Mouse (Mus musculus): ENCODE measurements around the gene Baiap2l2. TPM values are rescaled to one million over a fixed set of nuclear protein-coding genes. Genes with fewer than 3 reads are reported as not detected.

The Baiap2l2 gene
- polyA plus RNA-seq (2017; shearing (Covaris generic)): under 1 TPM in 1 of 2 experiments, not detected in 1; 0.66 TPM

DNA sequence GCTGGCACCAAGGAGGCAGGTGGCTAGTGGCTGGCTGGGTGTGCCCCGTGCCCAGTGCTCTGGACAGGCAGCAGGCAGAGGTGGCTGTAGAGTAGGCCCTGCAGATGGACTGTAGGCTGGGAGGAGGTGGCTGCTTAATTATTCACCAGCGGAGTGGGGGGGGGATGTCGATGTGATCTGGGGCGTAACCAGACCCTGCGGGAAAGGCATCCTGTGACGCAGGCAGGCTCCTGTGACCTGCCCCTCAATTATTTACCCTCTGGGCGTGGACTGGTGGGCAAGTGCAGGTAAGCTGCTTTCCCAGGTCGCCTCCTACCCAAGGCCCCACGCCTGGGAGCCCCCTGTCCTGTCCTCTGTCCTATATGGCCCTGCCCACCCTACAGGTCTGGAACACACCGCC lies at the start of gene Baiap2l2:
Gene Baiap2l2, minus strand, starts transcription at position 139 of the 400 bp plus-strand sequence.
- no peak for ATAC-seq

DNA sequence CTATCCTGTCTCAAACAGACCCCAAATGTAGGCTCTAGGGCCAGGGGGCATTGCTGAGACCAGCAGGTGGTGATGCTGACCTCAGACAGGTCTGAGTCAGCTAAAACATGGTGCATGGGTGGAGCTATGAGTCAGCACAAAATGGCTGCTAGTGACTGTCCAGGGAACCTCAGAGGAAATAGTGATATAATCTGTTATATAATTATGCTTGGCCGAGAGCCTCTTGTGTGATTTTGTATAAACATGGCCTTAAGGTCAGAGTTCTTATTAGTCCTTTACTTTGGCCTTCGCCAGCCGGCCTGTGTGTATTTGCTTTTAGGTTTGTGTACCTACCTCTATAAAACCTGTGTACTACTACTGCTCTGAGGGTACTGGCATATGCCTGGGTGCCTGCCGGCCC lies 48.1 kb upstream of the Baiap2l2 start:
- no peak for ATAC-seq

DNA sequence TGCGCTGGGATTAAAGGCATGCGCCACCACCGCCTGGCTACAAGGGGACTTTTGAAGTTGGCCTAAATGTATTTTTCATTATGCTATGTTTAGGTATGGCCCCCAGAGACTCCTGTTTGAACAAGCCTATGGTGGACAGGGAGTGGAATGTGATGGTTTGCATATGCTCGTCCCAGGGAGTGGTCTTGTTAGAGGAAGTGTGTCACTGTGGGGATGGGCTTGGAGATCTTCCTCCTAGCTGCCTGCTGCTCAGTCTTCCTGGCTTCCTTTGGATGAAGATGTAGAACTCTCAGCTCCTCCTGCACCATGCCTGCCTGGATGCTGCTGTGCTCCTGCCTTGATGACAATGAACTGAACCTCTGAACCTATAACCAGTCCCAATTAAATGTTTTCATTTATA lies 45.2 kb upstream of the Baiap2l2 start:
- ATAC-seq: no peak

DNA sequence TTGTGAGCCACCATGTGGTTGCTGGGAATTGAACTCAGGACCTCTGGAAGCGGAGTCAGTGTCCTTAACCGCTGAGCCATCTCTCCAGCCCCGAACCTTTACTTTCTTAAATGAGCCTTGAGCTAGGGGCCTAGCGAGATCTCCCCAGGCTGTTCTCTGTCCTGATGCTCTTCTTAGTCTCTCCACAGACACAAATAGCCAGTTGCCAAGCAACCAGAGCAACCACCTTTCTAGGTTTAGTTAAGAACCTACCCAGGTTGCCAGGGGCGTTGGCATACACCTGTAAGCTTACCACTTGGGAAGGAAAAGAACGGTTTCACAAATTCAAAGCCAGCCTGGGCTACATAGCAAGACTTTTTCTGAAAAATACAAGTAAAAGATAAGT lies 44.6 kb upstream of the Baiap2l2 start:
- ATAC-seq: no peak

DNA sequence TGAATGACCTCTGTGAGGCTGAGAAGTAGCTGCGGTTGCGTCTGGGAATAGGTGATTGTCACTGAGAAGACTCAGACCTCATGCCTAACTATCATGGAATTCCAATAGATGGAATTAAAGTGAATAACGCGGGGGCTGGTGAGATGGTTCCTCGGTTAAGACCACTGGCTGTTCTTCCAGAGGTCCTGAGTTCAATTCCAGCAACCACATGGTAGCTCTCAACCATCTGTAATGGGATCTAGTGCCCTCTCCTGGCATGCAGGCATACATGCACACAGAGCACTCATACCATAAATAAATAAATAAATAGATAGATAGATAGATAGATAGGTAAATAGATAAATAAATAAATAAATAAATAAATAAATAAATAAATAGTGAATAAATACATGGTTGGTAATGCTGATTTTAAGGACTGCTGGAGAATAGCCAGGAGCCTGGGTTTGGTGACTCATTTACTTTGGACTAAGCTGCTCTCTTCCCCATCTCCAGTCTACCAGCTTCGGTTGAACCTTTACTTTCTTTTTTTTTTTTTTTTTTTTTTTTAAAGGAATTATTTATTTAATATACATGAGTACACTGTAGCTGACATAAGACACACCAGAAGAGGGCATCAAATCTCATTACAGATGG lies 44.1 kb upstream of the Baiap2l2 start:
- ATAC-seq: no peak

DNA sequence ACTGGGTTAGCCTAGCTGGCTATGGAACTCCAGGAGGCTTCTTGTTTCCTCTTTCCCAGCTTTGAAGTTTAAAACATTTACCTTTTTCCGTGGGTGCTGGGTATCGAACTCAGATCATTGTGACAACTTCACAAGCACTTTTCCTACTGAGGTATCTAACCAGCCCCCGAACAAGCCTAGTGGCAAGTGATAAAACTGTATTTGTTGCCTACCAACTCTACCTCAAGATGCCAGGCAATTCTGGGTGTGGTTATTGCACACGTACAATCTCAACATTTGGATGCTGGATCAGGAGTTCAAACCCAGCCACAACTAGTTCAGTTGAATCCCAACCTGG lies 43.6 kb upstream of the Baiap2l2 start:
- no peak for ATAC-seq

DNA sequence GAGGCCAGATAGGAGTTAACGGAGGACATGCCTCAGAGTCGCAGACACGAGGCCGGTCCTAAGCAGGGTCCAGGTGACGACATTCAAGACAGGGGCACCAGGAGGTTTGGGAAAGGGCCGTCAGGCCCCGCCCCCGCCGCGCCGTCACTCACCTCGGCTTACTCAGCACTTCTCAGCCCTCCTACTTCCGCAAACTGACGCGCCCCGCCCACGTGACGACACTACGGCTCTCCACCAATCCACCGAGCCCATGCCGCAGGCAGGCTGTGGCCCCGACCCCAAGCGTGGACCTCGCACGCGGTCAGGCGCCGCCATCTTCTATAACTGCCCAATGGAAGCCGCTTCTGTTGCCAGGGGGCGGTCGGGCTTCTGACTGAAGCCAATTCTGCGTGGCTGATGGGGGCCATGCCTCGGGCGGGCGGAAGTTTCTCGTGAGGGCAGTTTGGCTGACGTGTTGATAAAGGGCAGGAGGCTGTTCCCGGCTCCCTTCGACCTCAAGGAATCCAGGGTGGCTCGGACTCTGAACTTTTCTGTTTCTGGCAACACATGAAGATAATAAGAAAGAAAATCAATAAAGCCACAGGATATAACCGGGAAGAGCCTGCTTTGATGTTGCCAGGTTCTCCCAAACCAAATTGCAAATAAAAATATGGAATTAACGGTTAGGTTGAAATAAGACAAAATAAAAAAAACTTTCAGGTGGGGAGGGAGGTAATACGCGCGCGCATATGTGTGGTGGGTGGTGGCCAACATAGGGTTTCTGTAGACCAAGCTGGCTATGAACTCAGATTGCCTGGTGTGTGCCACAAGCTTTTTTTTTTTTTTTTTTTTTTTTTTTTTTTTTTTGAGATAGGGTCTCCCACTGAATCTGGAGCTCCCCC lies 43.0 kb upstream of the Baiap2l2 start, which contains the start of gene Pla2g6:
Gene Pla2g6, minus strand, starts transcription at position 333 of the 881 bp plus-strand sequence.
- ATAC-seq: peak; percentile 80

DNA sequence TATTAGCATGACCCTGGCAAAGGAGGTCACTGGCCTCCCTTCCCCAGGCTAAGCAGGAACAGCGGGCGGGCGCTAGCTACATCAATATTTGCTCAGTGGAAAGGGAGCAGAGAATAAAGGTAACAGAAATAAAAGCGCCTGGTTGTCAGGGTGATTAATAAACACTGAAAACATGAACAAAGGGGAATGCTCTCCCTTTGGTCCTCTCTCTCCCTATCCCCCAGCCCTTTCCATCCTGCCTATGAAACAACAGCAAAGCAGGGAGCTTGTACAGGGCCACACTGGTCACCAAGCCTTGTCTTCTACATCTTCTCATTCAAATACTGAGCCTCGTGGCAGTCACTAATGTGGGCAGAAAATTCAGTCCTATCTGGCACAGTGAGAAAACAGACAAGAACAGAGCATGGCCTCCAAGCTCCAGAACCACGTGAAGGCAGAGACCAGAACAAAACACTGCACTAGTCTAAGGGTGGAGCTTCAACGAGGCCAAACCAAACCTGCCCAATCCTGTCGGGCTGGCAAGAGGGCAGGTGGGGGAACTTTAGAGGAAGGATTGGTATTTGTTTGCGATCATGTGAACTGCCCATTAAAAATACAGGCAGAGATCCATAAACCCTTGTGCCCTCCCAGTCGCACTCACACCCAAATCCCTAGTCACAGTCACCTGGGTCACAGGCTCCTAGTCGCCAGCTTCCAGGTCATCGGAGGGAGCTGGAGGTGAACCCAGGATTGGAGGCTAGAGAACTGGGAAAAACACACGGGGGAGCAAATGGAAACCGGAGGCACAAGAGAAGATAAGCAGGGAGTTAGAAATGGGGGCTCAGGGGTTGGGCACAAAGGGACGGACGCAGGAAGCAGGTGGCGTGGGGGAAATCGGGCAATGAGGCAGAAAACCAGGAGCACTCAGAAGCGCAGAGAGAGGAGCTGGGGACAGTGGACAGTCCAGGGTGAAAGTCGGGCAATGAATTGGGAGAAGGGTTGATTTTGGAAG lies 41.9 kb upstream of the Baiap2l2 start:
- no peak for ATAC-seq

DNA sequence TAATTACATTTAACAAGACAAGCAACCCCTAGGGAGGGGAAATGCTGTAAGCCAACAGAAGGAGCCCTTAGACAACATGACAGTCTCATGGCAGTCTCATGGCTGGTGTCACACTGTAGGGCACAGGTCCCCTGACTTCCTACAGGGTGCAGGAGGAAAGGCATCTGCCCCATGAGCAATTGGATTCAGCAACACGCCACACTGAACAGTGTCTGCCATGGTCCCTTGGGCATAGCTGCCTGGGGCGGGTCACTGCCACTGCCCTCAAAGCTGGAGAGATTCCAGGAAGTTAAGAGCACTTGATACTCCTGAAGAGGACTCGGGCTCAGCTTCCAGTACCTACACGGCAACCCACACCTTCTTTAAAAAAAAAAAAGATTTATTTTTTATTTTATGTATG lies 40.9 kb upstream of the Baiap2l2 start:
- ATAC-seq: no peak

DNA sequence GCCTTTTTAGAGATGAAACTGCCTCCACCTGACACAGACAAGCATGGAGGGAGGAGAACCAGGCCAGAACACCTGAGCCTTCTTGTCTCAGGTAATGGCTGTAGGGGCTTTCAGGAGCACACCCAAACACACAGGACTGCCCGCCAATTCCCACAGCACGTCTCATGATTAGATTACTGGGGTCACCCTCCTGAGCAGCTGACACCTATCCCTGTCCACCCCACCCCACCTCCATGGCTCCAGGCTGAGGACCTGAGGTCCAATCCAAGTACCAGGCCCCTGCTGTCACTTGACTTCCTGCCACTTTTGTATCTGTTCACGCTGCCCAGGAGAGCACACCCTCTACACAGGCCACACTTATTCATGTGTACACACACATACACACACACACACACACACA lies 40.4 kb upstream of the Baiap2l2 start:
- no peak for ATAC-seq

DNA sequence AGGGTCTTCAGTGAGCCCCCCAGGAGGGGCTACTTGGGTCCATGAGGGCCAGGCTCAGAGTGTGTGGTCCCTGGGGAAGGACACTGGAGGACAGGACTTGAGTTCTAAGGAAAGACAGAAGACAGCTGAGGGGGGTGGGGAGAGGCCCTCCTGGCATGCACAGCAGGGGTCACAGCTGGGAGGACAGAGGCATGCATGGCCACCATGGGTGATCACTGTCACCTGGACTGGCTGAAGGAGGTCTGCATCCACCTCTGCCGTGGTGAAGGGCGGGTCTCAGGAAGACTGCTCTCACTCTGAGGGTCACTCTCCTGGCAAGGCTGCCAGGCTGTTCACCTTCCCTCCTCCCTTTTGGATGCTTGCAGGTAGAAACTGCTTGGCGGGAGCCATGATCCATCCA lies 39.0 kb upstream of the Baiap2l2 start:
- ATAC-seq: no peak

DNA sequence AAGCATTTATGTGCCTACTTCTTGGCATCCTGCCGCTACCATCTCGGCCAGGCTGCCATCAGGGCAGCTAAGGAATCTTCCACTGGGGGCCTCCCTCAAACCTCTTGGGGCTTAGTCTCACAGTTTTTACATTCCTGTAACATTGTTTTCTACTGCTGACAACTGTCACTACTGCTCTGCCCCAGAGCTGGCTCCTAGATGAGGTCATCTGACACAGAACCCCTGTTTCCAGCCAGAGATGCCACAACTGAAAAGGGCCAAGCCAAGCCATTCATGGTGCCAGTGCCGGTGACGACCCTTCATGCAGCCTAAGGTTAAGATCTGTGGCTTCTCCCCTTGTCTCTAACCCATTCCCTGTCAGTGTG lies 38.4 kb upstream of the Baiap2l2 start:
- ATAC-seq: no peak

DNA sequence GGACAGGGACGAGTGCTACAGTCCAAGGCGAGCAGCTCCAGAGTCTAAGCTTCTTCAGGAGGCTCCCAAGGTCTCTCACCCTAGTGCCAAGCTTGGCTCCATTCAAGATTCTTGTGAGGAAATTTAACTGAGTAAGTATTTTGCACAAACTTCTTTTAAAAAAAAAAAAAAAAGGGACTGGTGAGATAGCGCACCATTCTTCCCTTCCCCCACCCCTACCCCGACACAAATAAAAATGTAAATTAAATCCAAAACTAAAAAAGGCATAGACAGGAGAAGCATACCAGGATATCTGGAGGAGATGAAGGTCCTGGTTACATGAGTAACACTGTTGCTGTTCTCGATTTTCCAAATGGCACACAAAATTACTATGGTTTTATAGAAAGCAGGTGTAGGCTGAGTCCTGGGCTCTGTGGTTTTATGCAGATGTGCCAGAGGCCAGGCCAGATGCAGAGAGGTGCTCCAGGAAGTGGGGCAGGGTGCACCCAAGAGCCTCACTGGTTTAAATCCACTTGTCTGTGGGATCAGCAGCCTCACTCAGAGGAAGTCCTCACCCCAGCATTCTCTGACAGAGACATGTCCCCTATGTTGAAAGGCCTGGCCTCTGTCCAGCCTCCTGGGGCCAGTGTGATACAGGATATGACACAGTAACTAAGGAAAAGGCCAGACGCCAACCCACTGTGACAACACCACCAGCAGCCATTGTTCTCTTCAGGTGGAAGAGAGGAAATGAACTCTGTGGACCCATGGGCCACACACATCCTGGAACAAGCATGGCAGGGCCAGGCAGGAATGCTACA lies 37.9 kb upstream of the Baiap2l2 start:
- peak; percentile 54 for ATAC-seq

DNA sequence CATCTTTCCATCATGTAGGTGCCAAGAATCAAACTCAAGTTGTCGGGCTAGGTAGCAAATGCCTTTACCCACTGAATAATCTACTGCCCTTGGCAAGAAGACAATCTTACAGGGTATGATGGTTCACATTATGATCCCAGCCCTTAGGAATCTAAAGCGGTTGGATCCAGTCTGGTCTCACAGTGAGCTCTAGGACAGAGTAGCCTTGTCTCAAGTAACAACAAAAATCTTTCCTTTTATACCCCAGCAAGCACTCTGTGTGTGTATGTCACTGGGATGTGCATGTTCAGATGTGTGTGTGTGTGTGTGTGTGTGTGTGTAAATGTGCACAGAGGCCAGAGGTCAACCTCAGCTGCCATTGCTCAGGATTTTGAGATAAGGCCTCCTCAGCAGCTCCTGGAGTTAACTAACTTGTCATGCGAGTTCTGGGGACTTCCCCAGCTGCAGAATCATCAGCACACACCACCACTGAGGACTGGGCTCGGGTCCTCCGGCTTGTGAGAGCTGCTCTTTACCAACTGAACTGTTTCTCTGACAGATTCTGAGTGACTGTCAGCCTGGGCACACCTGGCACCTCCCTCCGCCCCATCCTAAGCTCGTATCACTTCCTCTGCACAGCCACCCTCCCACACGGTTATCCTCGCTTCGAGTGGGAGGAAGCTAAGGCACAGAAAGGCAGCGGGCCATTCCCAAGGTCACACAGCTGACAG lies 37.1 kb upstream of the Baiap2l2 start:
- ATAC-seq: peak; percentile 53

DNA sequence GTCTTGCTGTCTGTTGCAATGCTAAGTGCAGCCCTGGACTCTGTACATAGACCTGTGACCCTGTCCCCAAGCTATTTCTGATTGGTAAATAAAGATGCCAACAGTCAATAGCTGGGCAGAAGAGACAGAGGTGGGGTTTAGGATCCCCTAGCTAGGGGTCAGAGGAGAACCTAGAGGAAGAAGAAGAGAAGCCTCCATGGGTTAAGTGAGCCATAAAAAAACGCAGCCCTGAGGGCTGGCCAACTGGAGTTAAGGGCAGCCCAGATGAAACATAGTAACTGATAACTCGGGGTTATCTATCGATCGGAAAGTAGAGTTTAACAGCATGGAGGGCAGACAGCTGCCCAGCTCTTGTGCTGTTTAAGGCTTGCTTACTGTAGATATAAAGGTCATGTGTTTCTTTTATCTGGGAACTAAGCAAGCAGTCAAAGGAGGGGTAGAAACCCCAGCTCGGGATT lies 36.4 kb upstream of the Baiap2l2 start:
- ATAC-seq: no peak

DNA sequence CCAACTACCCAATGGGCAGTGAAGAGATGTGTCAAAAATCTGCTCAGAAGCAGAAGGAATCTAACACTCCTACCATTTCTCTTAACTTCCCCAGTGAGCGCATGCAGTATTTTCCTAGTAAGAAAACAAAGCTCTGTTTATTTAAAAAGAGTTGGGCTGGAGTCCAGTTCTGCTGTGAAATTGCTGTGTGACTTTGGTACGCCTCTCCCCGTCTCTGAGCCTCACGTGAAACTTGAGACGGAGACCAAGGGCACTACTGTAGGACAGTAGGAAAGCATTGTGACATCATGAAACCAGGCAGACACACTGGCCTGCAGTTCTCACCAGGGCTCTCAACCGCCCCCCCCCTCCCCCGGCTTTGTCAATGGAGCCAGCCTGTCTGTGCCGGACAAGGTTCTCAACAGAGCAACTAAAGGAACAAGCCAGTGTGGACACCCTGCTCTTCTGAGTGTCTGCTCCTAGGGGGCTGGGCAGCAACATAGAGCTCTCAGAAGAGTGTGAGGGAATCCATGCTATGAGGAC lies 28.6 kb upstream of the Baiap2l2 start:
- no peak for ATAC-seq

DNA sequence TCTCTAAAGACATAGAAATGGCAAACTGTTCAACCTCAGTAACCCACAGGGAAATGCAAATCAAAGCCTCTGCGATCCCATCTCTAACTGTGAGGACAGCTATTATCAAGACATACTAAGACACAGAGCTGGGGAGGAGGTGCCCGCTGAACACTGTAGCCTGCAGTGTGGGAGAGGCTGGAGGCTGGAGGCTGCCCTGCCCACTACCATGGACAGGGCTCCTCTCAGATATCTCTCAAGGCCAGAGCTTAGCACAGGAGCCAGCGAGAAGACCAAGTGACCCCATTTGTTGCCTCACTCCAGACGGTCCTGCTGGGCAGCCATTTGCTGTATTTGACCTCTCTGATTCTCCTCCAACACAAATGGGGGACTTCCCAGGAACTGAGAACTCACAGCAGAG lies 22.5 kb upstream of the Baiap2l2 start:
- no peak for ATAC-seq

DNA sequence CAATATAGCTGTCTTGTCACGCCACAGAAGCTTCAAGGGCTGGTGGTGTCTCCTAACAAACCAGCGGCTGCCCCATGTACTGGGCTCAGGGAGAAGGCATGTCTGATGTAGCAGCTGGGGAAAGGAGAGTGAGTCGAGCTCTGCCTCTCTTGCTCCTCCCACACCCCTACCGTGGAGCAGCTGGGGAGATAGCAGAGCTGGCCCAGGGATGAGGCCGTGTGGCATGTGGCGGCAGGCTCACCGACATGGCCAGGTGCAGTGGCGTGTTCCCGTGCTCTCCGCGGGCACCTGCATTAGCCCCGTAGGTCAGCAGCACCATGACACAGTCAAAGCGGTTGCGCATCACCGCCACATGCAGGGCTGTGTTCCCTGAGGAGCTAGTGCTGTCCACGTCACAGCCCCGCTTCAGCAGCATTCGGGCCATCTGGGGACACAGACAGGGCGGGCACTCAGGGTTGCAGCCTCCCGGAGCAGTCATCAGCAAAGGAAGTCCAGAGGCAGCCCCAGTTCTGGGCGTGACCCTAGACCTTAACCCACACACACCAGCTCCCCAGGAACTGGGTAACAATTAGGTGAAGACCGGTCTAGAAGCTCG lies 20.8 kb upstream of the Baiap2l2 start:
- no peak for ATAC-seq

DNA sequence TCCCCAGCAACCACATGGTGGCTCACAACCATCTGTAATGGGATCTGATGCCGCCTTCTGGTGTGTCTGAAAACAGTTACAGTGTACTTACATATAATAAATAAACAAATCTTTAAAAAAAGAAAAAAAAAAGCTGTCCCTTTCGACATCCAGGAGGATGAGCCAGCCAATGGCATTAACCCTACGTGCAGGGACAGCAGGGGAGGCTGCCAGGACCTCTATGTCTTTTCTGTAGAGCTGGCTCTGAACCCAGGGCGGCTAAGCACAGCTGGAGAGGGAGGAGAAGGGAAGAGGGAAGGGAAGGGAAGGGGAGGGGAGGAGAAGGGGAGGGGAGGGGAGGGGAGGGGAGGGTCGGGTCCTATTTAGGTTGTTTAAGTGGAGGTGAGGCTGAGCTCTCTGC lies 19.5 kb upstream of the Baiap2l2 start:
- ATAC-seq: no peak

DNA sequence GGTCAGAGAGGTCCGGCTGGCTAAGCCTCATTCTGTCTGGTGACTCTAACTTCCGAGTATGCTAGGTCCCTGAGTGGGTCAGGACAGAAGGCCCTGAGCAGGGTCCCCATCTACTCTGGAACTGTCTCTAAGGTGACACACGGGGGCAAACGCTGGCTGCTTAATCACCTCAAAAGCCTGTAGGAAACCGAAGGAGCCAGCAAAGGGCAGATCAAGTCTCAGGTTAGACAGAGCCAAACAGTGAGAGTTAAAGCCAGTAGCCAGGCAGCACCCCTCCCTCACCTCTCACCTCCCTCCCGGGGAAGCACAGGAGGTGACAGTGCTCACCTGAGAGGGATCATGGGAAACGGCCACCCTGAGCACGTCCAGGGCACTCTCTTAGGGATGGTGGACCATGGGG lies 18.4 kb upstream of the Baiap2l2 start:
- no peak for ATAC-seq

Measured in activated CD4-positive, CD25-positive, alpha-beta regulatory T cell, adult 4 months (primary cell).